Mouse (Mus musculus) left cerebral cortex, adult 18-20 months (tissue): ENCODE data around the gene Irak2. TPM values are rescaled to one million over a fixed set of nuclear protein-coding genes. Genes with fewer than 3 reads are reported as not detected.
"Not testable (repeated sequence)": the region's sequence is repeated elsewhere in the genome, so short reads cannot be mapped to it uniquely, and the experiment has no call there.

Source experiments
- DNase-seq, 2 experiments: peaks; one replicate each; pipeline ENCODE4 v3.0.0; 2021 to 2022; ENCODE audit warnings: low spot score in 2 of 2, mixed read lengths in 1 of 2
- total RNA-seq, 2 experiments: library from RNA; stranded (reverse); gene quantifications; 2 replicates each; pipeline ENCODE4 v1.2.3; 2021

Gene Irak2
- total RNA-seq, 2 experiments from 2014 or later, result 23.5 to 25.4 TPM

DNA sequence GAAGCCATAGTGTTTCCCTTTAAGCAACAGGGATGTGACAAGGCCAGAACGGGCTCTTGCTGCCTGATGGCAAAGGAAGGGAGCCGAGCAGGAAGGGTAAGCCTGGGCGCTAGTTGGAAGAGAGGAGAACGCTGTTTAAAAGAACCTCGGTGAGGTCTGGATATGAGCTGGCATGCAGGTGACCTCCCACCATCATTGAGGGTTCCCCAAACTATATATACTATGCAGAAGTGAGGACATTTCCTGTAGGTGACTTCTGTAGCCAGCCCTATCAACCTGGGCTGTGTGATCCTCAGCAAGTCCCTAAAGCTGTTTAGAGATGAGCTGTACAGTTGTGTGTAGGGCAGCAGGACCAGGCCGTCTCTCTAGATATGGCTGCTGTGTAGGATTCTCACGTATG lies 26.0 kb downstream of the Irak2 start:
- DNase-seq, result no peak

DNA sequence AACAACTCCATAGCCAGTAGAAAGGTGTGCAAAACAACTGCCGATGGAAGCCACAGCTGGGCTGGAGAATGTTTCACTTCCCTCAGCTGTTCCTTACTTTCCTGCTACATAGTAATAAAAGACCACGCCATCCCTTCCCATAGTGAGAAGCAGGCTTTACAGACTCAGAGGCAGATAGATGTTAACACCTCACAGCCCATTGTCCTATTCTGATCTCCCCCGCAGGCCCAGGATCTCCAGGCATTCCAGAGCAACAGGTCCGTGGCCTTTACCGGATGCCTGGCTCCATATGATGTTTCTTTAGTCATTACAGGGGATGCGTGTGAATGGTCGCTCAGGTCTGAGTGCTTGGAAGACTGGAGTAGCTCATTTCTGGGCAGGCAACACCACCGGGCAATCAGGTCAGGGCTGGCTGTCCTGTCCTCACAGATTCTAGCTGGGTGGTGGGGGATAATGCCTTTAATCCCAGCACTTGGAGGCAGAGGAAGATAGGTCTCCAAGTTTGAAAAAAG lies 29.4 kb downstream of the Irak2 start:
- no peak for DNase-seq

DNA sequence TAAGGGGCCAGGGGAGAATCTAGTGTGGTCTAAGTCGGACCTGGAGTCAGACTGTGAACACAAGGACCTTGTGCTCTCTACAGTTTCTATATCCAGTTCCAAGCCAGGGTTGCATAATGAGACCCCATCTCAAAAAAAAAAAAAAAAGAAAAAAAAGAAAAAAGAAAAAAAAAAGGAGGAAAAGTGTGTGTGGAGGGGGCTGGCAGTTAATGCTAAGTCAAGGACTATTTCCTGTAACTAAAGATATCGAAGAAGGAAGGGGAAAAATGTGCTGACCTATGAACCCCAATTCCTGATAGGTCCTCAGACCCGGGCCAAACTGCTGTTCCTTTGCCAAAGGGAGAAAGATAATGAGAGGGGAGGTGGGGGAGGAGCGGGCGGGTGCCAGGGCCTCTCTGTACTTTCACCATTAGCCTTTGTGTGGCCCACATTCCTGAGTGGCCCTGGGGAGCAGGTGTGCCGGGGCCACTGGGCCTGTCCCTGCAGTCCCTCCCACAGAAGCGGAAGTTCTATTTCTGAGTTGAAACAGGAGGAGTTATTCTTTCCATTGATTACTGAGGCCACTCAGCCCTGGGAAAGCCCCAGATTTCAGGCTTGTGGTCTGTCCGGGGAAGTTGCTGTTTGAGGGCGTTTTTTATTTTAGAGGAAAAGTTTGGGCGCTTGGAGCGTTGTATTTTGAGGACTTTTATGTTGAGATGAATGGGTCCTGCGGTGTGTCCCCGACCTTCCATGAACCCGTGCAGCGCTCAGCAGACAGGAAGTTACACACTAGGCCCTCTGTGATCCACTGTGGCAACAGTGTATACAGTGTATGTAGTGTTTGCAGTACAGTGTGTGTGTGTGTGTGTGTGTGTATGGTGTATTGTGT lies 30.3 kb downstream of the Irak2 start:
- DNase-seq, result no peak

DNA sequence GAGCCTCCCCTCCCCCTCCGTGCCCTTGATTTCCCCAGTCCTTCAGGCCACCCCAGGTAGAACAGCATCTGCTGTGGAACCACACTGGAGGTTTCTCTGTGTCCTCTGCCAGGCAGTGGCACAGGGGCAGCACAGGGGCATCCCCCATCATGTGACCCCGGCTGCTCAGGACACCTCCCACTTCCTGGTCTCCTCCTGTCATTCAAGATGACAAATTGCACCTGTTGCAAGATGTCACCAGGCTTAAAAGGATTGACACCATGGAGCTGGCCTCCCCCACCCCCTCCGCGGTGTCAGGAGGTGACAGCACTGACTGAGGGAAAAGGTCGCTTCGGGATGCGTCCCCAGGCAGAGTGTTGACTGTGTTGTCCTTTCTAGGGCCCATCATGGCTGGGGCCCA lies 31.6 kb downstream of the Irak2 start:
- DNase-seq, result no peak

DNA sequence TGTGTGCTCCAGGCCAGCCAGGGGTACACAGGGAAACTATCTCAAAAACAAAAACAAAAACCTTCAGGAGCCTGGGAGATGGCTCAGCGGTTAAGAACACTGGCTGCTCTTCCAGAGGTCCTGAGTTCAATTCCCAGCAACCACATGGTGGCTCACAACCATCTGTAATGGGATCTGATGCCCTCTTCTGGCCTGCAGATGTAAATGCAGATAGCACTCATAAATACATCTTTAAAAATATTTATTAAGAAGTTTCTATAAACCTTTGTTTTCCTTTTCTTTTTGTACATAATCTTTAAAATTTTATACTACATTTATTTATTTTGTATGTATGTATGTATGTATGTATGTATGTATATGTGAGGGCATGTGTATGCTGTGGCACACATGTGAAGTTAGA lies 33.8 kb downstream of the Irak2 start:
- not testable (repeated sequence) for DNase-seq

DNA sequence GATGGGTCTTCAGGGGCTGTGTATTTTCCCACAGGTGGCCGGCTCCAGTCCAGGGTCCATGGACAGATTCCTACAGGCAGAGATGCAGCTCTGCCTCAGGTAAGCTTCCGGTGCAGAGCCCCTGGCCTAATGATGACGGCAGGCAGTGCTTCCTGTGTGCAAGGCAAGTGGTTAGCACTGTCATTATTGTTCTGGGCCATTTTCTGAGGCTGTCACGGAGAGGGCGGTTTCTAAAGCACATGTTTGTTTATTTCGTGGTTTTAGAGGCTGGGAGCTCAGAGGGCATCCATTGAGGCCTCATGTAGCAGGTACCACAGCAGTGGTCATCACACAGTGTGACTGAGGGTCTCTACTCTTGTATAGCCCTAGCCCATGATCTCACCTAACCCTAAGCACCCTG lies 34.7 kb downstream of the Irak2 start:
- DNase-seq, result no peak

DNA sequence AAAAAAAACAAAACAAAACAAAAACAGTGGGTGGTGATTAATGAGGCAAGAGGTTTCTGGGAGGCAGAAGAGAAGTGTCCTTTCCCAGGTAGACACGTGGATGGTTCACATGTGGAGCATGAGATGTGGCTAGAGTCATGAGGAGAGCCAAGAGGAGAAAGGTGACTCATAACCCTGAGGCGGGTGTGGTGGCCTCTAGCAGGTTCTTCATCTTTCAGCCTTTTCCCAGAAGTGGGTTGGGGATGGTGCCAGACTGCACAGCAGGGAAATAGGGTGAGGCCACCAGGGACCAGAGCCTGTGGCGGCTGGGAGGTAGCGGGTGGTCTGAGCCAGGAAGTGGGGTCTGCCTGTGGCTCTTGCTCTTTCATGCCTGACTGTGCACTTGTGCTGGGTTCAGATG lies 37.0 kb downstream of the Irak2 start:
- DNase-seq, result no peak

DNA sequence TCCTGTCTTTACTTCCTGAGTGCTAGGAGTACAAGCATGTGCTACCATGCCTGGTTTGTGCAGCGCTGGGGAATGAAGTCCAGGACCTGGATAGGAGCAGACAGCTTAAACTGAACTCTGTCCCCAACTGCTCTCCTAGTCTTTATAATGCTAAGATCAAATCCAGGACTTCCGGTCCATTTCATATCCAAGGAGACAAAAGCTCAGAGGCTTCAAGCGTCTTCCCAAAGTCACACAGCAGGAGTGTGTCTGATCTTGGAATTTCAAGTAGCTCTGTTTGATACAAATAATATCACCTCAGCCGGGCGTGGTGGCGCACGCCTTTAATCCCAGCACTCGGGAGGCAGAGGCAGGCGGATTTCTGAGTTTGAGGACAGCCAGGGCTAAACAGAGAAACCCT lies 37.7 kb downstream of the Irak2 start:
- DNase-seq, result no peak

DNA sequence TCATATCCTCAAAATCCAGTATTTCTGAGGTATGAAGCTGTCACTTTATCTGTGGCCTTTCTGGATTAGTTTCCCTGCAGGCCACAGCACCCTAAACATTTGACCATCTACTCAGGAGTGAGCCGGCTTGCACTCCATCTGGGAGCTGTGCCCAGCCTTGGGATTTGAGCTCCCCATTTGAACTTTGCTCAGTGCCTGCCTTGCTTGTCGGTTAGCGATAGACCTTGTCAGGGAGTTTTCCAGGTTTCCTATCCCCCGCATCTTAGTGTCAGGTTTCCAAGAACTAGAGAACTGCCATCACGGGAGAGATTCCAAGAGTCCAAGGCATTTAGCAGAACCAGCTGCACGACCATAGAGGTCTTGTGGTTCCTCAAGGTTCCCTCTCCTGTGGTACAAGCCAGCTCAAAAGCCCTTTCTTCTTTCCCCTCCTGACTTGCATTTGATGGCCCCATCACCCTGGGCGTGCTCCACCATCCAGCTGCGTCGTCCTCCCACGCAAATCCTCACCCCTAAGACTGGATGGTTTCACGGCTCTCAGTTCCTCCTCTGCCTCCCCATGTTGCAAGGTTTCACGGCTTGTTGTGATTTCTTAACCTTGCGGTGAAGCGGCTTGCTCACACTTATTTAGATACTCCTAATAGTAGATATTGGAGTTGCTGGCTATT lies 38.9 kb downstream of the Irak2 start:
- DNase-seq, result no peak

DNA sequence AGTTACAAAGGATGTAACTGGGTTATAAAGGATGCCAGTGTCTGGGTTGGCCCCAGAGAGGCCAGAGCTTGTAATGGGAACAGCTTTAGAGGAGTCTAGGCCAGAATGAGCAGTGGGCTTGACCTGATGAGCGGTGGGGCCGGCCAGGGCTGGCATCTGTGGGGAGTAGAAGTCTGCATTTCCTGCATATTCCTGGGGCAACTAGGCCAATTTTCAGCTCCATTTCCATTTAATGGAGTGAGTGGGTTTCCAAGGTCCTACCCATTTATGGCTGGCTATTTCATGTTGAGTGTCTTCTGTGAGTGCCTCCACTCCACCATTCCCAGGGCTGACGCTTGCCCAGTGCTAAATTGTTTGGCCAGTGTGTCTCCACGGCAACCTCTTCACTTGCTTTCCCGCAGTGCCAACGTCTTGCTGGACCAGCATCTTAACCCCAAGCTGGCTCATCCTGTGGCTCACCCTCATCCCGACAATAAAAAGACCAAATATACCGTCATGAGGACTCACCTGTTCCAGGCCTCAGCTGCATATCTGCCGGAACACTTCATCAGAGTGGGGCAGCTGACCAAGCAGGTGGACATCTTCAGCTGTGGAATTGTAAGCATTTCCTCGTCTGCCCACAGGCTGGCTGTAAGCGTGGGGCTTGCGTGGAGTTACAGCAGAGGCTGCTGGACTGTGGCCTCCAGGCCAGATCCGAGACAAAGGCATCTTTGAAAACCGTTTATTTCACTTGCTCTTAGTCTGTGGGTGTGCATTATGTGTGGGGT lies 40.2 kb downstream of the Irak2 start:
- no peak for DNase-seq

DNA sequence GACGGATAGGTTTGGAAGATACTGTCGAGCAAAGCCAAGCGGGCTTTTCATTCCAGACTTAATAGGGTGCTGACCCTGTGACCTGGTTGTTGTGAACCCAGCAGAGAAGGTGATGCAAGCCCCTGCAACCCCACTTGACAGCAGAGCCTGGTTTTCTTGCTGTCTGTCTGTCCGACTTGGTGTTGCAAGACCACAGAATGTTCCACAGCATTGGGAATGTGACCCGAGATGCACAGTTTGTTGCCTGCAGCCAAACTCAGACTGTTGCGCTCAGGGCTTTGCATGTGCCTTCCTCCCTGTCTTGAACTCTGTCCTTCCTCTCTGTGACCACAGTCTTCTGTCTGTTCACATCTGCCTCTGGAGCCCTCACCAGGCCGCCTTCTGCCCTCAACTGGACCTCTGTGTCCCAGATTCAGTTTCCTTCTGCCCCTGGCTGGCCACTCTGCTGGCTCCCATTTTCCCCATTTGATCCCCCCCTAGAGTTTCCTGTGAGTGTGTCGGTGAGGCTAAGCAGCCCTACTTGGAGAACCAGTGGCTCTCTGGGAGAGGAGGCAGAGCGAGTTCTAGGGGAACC lies 41.8 kb downstream of the Irak2 start:
- no peak for DNase-seq

DNA sequence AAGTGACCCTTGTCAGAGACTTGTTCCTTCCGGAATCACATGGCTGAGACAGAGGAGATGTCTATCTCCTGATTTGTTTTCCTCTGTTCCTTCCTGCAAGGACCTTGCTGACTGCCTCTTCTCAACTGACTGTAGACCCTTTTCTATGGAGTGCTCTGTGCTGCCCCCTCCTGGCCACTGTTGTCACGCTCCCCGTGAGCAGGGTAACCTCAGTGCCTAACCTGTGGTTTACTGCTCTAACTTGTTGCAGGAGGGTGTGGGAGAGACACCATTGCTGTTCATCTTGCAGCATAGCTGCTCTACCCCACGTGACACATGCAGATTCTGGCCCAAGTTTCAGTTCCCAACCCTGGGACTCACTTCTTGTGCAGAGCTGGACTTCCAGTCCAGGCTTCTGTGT lies 43.0 kb downstream of the Irak2 start:
- DNase-seq, result peak; percentile 72 to 87

DNA sequence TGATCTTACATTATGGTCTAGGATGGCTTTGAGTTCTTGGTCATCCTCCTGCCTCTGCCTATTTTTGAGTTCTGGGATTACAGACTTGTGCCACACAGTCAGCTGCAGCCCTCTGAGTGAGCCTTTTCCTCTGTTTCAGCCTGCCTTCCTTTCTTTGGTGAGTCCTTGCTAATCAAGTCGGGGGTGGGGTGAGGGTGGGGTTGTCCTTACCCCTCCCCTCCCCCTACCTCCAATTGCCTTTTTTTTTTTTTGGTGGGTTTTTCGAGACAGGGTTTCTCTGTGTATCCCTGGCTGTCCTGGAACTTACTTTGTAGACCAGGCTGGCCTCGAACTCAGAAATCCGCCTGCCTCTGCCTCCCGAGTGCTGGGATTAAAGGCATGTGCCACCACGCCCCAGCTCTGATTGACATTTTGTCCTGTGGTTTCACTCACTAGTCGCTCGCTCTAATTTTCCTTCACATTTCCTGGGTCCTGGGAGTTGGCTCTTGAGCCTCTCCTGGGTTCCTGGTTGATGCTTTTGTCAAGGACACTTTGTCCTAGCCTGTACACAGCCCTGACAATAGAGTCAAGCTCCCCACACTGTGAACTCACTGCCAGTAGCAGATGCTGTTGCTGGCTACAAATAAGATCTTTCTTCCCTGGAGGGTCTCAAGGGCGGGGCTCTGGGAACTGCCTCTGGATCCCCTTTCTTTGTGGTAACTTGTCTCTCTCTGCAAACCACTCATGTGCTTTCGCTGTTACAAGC lies 45.0 kb downstream of the Irak2 start:
- DNase-seq, result no peak

DNA sequence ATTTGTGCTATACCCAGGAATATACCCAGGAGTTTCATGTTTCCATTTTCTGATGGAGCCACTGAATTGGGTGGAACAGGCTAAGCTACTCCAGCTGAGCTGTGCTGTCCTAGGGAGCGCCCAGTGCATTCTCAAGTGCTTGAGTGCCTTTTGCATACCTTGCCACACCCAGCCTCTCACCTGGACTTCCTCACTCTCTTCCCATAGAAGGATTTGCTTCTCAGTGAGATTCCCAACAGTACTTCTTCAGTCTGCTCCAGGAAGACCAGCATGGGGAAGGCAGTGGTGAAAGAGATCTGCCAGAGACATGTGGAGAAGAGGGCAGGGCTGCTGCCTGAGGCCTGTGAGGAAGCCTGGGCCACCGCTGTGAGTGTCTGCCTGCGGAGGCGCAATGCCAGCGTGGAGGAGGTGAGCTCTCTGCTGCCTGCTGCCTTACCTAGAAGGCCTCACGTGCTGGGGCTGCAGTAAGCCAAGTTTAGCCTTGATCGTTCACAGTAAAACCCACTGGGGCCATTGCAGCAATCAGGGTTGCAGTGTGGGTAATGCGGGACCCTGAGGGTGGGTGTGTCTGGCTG lies 48.4 kb downstream of the Irak2 start:
- no peak for DNase-seq

DNA sequence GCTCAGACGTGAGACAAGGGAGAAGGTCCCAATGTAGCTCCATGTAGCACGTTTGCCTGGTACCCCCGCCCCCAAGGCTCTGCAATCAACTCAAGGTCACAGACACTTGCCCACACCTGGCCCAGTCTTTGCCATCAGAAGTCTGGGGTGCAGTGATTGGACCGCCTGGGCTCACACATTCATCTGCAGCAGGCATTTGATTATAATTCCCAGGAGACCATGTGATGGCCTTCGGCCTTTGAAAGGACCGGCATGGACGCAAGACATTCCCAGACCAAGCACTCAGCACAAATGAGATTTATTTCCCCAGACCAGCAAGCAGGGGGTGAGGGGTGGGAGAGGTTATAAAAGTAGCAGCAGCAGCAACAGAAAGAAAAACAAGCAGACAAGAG lies 51.7 kb downstream of the Irak2 start:
- DNase-seq, result no peak

DNA sequence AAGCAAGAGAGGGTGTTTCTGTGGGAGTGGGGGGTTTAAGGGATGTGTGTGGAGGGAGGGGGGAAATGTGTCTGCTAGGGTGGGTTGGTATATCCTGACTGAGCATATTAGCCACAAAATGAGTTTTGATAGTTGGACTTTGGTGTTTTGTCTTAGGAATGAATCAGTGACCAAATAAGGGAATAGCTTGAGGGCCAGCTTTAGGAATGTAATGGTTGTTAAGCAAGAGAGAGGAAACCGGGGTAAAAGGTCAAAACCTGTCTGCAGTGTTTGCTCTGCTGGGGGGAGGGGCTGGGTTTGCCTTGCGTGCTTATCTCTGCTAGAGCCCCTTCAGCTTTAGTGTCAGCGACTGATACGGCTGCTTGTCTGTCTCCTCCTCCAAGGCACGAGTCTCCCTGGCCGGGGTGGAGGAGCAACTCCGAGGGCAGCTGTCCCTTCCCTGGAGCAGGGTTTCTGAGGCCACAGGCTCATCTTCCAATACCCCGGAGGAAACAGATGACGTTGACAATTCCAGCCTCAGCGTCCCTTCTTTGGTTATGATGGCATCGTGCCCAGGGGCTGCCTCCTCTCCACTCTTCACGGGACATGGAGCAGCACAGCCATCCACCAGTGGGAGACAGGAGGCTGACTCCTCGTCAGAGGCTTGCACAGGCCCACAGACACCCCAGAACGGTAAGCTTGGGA lies 52.3 kb downstream of the Irak2 start:
- DNase-seq, result no peak

DNA sequence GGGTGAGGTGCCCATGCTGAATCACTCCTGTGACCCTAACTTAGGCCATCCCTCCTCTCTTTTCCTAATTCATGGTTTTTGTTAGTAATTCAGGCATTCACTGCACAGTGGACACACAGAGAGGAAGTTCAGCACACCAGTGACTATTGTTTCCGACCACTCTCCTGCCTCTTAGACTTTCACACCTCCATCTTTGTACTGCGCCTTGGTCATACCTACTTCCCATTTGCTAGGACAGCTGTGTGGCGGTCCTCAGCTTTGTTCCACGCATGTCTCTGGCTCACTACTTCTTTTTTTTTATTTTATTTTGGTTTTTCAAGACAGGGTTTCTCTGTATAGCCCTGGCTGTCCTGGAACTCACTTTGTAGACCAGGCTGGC lies 52.8 kb downstream of the Irak2 start:
- DNase-seq, result no peak

DNA sequence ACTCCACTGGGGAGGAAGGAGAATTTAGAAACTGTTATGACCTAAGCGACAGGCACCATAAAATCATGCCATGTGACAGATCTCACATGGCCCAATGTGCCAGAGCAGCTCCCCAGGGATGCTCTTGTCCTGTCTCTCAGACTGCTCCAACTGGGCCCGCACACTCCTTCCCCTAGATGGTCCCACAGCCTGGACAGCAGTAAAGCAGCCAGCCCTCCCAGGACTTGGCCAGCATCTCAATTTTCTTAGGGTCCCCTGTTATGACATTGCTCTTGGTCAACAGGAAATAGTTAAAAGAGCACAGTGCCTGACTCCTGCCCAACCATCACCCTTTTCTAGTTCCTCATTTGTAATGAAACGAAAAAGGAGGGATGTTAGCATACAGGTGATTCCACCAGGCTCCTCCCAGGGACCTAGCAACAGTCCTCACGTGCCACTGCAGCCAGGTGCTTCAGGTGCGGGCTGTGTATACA lies 54.4 kb downstream of the Irak2 start:
- DNase-seq, result no peak

DNA sequence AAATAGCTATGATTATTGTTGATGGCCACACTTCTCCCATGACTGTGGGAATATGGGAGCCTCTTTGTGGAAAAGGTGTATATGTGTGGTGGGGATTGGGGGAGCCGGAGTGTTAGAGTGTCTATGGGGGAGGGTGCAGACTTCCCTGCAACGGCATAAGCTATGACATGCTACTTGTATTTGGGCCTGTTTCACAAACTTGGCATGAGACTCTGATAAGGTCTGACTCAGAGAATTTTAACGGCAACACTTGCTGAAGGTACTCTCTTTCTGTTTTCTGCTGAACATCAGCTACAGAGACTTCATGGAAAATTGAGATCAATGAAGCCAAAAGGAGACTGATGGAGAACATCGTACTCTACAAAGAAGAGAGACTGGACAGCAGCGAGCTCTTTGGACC lies 55.1 kb downstream of the Irak2 start:
- DNase-seq, result no peak

DNA sequence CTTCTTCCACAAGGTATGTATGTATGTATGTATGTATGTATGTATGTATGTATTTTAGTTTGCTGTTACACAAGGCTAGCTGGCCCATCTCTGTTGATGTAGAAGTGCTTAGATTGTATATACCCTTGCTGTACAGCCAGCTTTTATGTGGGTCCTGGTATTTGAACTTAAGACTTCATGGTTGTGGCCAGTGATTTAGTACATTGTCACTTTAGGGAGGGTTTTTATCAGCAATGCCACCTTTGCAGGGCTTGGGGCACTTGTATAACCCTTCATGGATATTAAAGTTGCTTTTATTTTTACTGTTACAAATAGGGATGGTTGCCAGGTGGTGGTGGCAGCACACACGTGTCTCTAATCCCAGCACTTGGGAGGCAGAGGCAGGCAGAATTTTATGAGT lies 56.9 kb downstream of the Irak2 start:
- DNase-seq, result no peak
